Mouse (Mus musculus) embryonic facial prominence, embryonic 11.5 days (tissue): ENCODE measurements around the gene Cacng1. TPM values are rescaled to one million over a fixed set of nuclear protein-coding genes. Genes with fewer than 3 reads are reported as not detected.

Experiments used
- ATAC-seq: fragments of 200-750 bp; cut with Nextera tagmentation; replicated peaks from 2 replicates; pipeline ENCODE4 v1.8.0; 2017; ENCODE audit warnings: low read depth; ENCODE audit not compliant: insufficient number of reproducible peaks, low FRiP score, low TSS enrichment
- DNase-seq: peaks from one replicate; pipeline ENCODE4 v3.0.0-alpha.2; 2015; ENCODE audit warnings: low spot score
- H3K27ac ChIP-seq: fragments of 300-500 bp; sonication (generic); replicated peaks from 2 replicates; pipeline ENCODE4 v1.5.1; 2014; ENCODE audit warnings: mild to moderate bottlenecking, low read depth, low read length, control low read depth
- H3K27me3 ChIP-seq: fragments of 300-500 bp; sonication (generic); 2 replicates; pipeline ENCODE4 v1.6.1; 2014; ENCODE audit warnings: mild to moderate bottlenecking, low read length, moderate library complexity, mixed read lengths; ENCODE audit not compliant: control insufficient read depth, insufficient read depth
- H3K36me3 ChIP-seq: fragments of 300-500 bp; sonication (generic); replicated peaks from 2 replicates; pipeline ENCODE4 v1.6.1; 2014; ENCODE audit warnings: low read depth, mild to moderate bottlenecking, low read length, moderate library complexity, mixed read lengths; ENCODE audit not compliant: control insufficient read depth, insufficient read depth
- H3K4me1 ChIP-seq: fragments of 300-500 bp; sonication (generic); 2 replicates; pipeline ENCODE4 v1.6.1; 2014; ENCODE audit warnings: low read length, mixed read lengths; ENCODE audit not compliant: control insufficient read depth, insufficient read depth
- H3K4me2 ChIP-seq: fragments of 300-500 bp; sonication (generic); 2 replicates; pipeline ENCODE4 v1.6.1; 2014; ENCODE audit warnings: low read depth, mild to moderate bottlenecking, control low read depth, low read length, moderate library complexity
- H3K4me3 ChIP-seq: fragments of 300-500 bp; sonication (generic); 2 replicates; pipeline ENCODE4 v1.5.1; 2014; ENCODE audit warnings: low read depth, low read length, control low read depth
- H3K9ac ChIP-seq: fragments of 300-500 bp; sonication (generic); replicated peaks from 2 replicates; pipeline ENCODE4 v1.6.1; 2014; ENCODE audit warnings: mild to moderate bottlenecking, control low read depth, low read length
- H3K9me3 ChIP-seq: fragments of 300-500 bp; sonication (generic); replicated peaks from 2 replicates; pipeline ENCODE4 v1.6.1; 2016; ENCODE audit warnings: mild to moderate bottlenecking, low read length, inconsistent platforms, mixed read lengths; ENCODE audit not compliant: control insufficient read depth
- WGBS: fragments of 180-500 bp; shearing (Covaris S2); extraction: QIAGEN DNeasy Blood & Tissue Kit; methylation state at CpG from one replicate; pipeline ENCODE4 v1.1.7; 2014; 5-methylcytosine and 5-hydroxymethylcytosine counted together
- polyA plus RNA-seq: library from polyadenylated mRNA; unstranded; fragments of >200 nt; fragmentation: Nextera tagmentation; extraction: Ambion mirVana; gene quantifications from 2 replicates; pipeline ENCODE4 v1.2.1, GENCODE M21; 2014

The Cacng1 gene
- polyA plus RNA-seq, 1 experiment from 2014 or later = not detected

- DNase-seq (no peak), ATAC-seq (no peak)
- no peak overlapping the region for H3K4me3 ChIP-seq
- 73% methylated on average over 3 of the region's 3 CpGs for WGBS
- H3K9me3 ChIP-seq = no peaks in the 10 kb centered on the region
- H3K4me1 ChIP-seq = no peaks in the 10 kb centered on the region
- H3K9ac ChIP-seq = no peak overlapping the region
- no peak overlapping the region for H3K27ac ChIP-seq
- H3K36me3 ChIP-seq = no peaks in the 10 kb centered on the region
- no peaks in the 10 kb centered on the region for H3K27me3 ChIP-seq
- H3K4me2 ChIP-seq = no peak overlapping the region
These were observed 26.8 kb upstream of the Cacng1 start for GRCm38 (mm10) chr11:107743100-107743499.

- H3K9me3 ChIP-seq = no peaks in the 10 kb centered on the region
- no peak overlapping the region for H3K4me2 ChIP-seq
- H3K27ac ChIP-seq = no peak overlapping the region
- 74% methylated on average over 20 of the region's 20 CpGs for WGBS
- DNase-seq (no peak), ATAC-seq (no peak)
- no peaks in the 10 kb centered on the region for H3K27me3 ChIP-seq
- H3K4me3 ChIP-seq = no peak overlapping the region
- H3K36me3 ChIP-seq = no peaks in the 10 kb centered on the region
- no peaks in the 10 kb centered on the region for H3K4me1 ChIP-seq
- no peak overlapping the region for H3K9ac ChIP-seq
These were observed 22.2 kb upstream of the Cacng1 start for GRCm38 (mm10) chr11:107738418-107739099.

- DNase-seq (no peak), ATAC-seq (no peak)
- Histone ChIP-seq H3K27ac (no peak overlapping the region), H3K4me1 (no peaks in the 10 kb centered on the region), H3K36me3 (no peaks in the 10 kb centered on the region), H3K9ac (no peak overlapping the region), H3K27me3 (no peaks in the 10 kb centered on the region), H3K4me3 (no peak overlapping the region), H3K9me3 (no peaks in the 10 kb centered on the region), H3K4me2 (no peak overlapping the region)
- WGBS = 65% methylated on average over 6 of the region's 6 CpGs
These were observed 21.6 kb upstream of the Cacng1 start for GRCm38 (mm10) chr11:107737886-107738285.

DNA sequence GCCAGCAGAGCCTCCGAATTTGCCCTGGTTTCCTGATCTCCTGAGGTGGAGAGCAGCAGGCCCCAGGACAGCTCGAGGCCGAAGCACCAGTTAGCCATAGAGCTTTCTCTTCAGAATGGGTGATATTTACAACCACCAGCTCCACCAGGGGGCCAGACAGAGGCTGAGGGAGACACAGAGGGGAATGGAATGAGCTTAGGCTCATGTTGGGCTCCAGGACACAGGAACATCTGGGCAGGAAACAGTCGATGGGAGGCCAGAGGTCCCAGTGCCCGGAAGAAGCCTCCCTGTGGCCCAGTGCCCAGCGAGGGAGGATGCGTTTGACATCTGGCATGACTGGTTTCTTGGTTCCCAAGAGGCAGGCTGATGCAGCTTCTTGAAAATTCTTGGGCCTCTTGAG, 17.8 kb upstream of the Cacng1 start:
- 71% methylated on average over 7 of the region's 7 CpGs for WGBS
- Histone ChIP-seq H3K9me3 (no peaks in the 10 kb centered on the region), H3K27ac (no peak overlapping the region), H3K4me3 (no peak overlapping the region), H3K4me2 (no peak overlapping the region), H3K27me3 (no peaks in the 10 kb centered on the region), H3K9ac (no peak overlapping the region), H3K4me1 (no peaks in the 10 kb centered on the region), H3K36me3 (no peaks in the 10 kb centered on the region)
- DNase-seq = no peak
- ATAC-seq = no peak

DNA sequence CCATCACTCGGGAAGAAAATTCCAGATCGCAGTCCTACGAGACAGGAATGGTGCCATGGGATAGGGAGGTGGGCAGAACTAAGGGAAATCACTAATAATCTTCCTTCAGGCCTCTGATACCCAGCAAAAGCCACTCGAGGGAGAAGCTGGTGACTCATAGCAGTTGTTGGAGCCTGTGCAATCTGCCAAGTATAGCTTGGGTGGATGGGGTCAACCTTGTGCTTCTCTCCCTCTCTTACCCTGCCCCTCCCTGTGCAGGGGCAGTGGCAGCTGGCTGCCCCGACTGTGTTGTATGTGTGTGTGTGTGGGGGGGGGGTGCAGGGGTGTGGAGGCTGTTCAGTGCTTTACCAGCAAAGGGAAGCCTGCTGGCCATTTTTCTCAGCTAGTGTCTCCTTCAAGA, 15.2 kb upstream of the Cacng1 start:
- Histone ChIP-seq H3K4me1 (no peaks in the 10 kb centered on the region), H3K36me3 (no peaks in the 10 kb centered on the region), H3K9ac (no peak overlapping the region), H3K4me2 (no peak overlapping the region), H3K4me3 (no peak overlapping the region), H3K27me3 (no peaks in the 10 kb centered on the region), H3K27ac (no peak overlapping the region), H3K9me3 (no peaks in the 10 kb centered on the region)
- no peak for ATAC-seq
- no peak for DNase-seq
- 71% methylated on average over 5 of the region's 5 CpGs for WGBS

GRCm38 (mm10) chr11:107730940-107731339, 14.6 kb upstream of the Cacng1 start:
- Histone ChIP-seq H3K4me3 (no peak overlapping the region), H3K4me2 (no peak overlapping the region), H3K9me3 (no peaks in the 10 kb centered on the region), H3K27ac (no peak overlapping the region), H3K4me1 (no peaks in the 10 kb centered on the region), H3K36me3 (no peaks in the 10 kb centered on the region), H3K27me3 (no peaks in the 10 kb centered on the region), H3K9ac (no peak overlapping the region)
- DNase-seq = no peak
- no peak for ATAC-seq
- 86% methylated on average over 4 of the region's 4 CpGs for WGBS

- Histone ChIP-seq H3K27me3 (no peaks in the 10 kb centered on the region), H3K4me1 (no peaks in the 10 kb centered on the region)
- WGBS = 84% methylated on average over 7 of the region's 7 CpGs
These were observed 12.8 kb upstream of the Cacng1 start for GRCm38 (mm10) chr11:107729141-107729540.

GRCm38 (mm10) chr11:107728073-107728863, 11.9 kb upstream of the Cacng1 start:
- H3K27me3 ChIP-seq = no peaks in the 10 kb centered on the region
- H3K9ac ChIP-seq = no peak overlapping the region
- no peak overlapping the region for H3K27ac ChIP-seq
- H3K4me1 ChIP-seq = no peaks in the 10 kb centered on the region
- H3K36me3 ChIP-seq = no peaks in the 10 kb centered on the region
- DNase-seq (no peak), ATAC-seq (no peak)
- H3K4me3 ChIP-seq = no peak overlapping the region
- no peak overlapping the region for H3K4me2 ChIP-seq
- 75% methylated on average over 13 of the region's 13 CpGs for WGBS
- H3K9me3 ChIP-seq = no peaks in the 10 kb centered on the region

More at GRCm38 (mm10) chr11:107729141-107729540, 12.8 kb upstream of the Cacng1 start:
- H3K4me2 ChIP-seq = no peak overlapping the region
- H3K4me3 ChIP-seq = no peak overlapping the region
- no peak overlapping the region for H3K27ac ChIP-seq
- H3K9ac ChIP-seq = no peak overlapping the region
- H3K9me3 ChIP-seq = no peaks in the 10 kb centered on the region
- ATAC-seq = no peak
- no peaks in the 10 kb centered on the region for H3K36me3 ChIP-seq
- DNase-seq = no peak
